Mouse (Mus musculus) heart, adult 2 months (tissue): ENCODE data around the gene Rab17. TPM values are rescaled to one million over a fixed set of nuclear protein-coding genes. Genes with fewer than 3 reads are reported as not detected.

ENCODE experiments used
- DNase-seq, 2 experiments: peaks; one replicate each; pipeline ENCODE4 v3.0.0; 2021
- H3K27ac ChIP-seq: fragments of 200-600 bp; 2 replicates; pipeline ENCODE4 v1.8.1; 2022
- H3K27me3 ChIP-seq: fragments of 200-500 bp; 2 replicates; pipeline ENCODE4 v1.6.1; 2012; ENCODE audit warnings: mild to moderate bottlenecking, low read length, inconsistent platforms, mixed read lengths; ENCODE audit not compliant: control insufficient read depth, insufficient read depth
- H3K36me3 ChIP-seq: fragments of 200-500 bp; 2 replicates; pipeline ENCODE4 v1.6.1; 2012; ENCODE audit warnings: low read length, inconsistent platforms; ENCODE audit not compliant: control insufficient read depth, insufficient read depth
- H3K4me1 ChIP-seq: fragments of 200-500 bp; 2 replicates; pipeline ENCODE4 v1.6.1; 2011; ENCODE audit warnings: low read length; ENCODE audit not compliant: control insufficient read depth, insufficient read depth
- H3K4me3 ChIP-seq: fragments of 200-600 bp; 2 replicates; pipeline ENCODE4 v1.8.1; 2022
- H3K79me2 ChIP-seq: fragments of 200-500 bp; replicated peaks from 2 replicates; pipeline ENCODE4 v1.6.1; 2012; ENCODE audit warnings: mild to moderate bottlenecking, inconsistent platforms, low read length, moderate library complexity, mixed read lengths; ENCODE audit not compliant: control insufficient read depth, insufficient read depth
- H3K9ac ChIP-seq: fragments of 200-500 bp; 2 replicates; pipeline ENCODE4 v1.6.1; 2012; ENCODE audit warnings: low read depth, mild to moderate bottlenecking, control low read depth, inconsistent platforms, low read length, mixed read lengths
- CTCF ChIP-seq: fragments of 200-600 bp; IDR thresholded peaks from 2 replicates; pipeline ENCODE4 v1.8.1; 2022; ENCODE audit warnings: antibody characterized with exemption, mild to moderate bottlenecking, moderate library complexity
- EP300 ChIP-seq: fragments of 200-500 bp; IDR thresholded peaks from 2 replicates; pipeline ENCODE4 v1.6.1; 2011; ENCODE audit warnings: low read depth, low read length, control low read depth; ENCODE audit not compliant: insufficient read depth
- POLR2A ChIP-seq: fragments of 200-500 bp; IDR thresholded peaks from 2 replicates; pipeline ENCODE4 v1.6.1; 2011; ENCODE audit warnings: mild to moderate bottlenecking, low read depth, low read length, control low read depth; ENCODE audit not compliant: insufficient read depth
- WGBS: fragments of 180-500 bp; shearing (Covaris S2); methylation state at CpG from one replicate; pipeline ENCODE4 v1.1.7; 2018; 5-methylcytosine and 5-hydroxymethylcytosine counted together
- intact Hi-C: fragments of 180-260 bp; cut with DNase I; formaldehyde crosslinking; loops from one replicate; pipeline ENCODE4 v1.15.1; 2025
- polyA plus RNA-seq: library from polyadenylated mRNA; depleted of rRNA; stranded (reverse); fragments of >200 nt; gene quantifications from 2 replicates; pipeline ENCODE4 v1.2.3, GENCODE M21; 2012
- total RNA-seq, 2 experiments: library from RNA; stranded (reverse); gene quantifications; 2 replicates each; pipeline ENCODE4 v1.2.3; 2021

Gene Rab17
- total and polyA plus RNA-seq, 3 experiments = 1.4 to 2.6 (median 1.7) TPM

DNA sequence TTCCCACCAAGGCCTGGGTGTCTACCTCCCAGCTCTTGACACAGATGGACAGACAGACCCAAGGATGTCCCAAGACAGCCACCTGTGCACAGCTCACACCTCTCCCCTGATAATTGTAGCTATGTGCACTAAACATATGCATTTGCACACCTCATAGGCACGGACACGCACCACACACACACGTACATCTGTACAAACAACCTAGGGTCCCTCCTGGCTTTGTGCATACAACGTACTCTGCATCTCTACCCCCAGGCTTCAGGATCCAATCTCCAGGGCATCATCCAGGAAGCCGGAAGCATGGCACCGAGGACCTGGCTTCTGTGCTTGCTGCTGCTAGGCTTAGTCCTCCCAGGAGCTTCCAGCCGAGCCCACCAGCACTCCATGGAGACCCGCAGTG, 16.7 kb downstream of the Rab17 start, which contains the start of gene Prlh:
TSS of gene Prlh (plus strand) at position 301 of the 400 bp plus-strand sequence.
- Histone ChIP-seq H3K27ac (no peak within 1 kb of the TSS), H3K9ac (no peak within 1 kb of the TSS), H3K4me3 (no peak within 1 kb of the TSS), H3K27me3 (peaks cover 1% of the 10 kb centered on the region; the same call in 1 of the 2 replicates), H3K4me1 (no peaks in the 10 kb centered on the region), H3K36me3 (no peaks in the 10 kb centered on the region), H3K79me2 (no peaks in the 10 kb centered on the region)
- no peak for DNase-seq
- 83% methylated on average over 8 of the region's 8 CpGs for WGBS
- intact Hi-C loops = loop anchor here (10.0 kb wide), 1 partner anchor 888 kb away; no protein-coding TSS in a partner anchor
- no peak for TF ChIP-seq CTCF
- TF ChIP-seq EP300 = no peak
- TF ChIP-seq POLR2A = no peak

DNA sequence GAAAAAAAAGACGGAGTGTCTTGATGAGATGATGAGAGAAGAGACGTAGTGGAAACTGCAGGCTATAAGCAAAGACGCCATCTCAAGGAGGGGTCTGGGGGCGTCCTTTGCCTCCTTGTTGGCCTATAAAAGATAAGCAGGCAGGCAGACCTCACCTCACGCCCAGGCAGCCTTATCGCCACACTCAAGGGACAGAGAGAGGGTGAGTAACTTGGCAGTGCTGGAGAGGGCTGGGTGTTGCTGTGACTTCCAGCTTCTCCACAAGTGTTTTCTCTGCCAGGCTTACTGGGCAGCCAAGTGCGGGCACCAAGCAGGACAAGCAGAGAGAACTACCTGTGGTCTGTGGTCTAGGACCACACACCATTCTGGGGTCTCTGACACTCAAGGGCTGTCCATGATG, 17.8 kb downstream of the Rab17 start:
- Histone ChIP-seq H3K27ac (no peak overlapping the region), H3K4me1 (no peaks in the 10 kb centered on the region), H3K4me3 (no peak overlapping the region), H3K27me3 (peaks cover 1% of the 10 kb centered on the region; the same call in 1 of the 2 replicates), H3K79me2 (no peaks in the 10 kb centered on the region), H3K9ac (no peak overlapping the region), H3K36me3 (no peaks in the 10 kb centered on the region)
- DNase-seq = peak in 1 of 2 experiments; percentile 41
- intact Hi-C loops = loop anchor here (10.0 kb wide), 1 partner anchor 887 kb away; no protein-coding TSS in a partner anchor
- WGBS = 40% methylated on average over 7 of the region's 7 CpGs
- TF ChIP-seq CTCF (no peak), POLR2A (no peak), EP300 (0 out of 2 replicates have a peak, but pooled peaks have one; percentile 45)

DNA sequence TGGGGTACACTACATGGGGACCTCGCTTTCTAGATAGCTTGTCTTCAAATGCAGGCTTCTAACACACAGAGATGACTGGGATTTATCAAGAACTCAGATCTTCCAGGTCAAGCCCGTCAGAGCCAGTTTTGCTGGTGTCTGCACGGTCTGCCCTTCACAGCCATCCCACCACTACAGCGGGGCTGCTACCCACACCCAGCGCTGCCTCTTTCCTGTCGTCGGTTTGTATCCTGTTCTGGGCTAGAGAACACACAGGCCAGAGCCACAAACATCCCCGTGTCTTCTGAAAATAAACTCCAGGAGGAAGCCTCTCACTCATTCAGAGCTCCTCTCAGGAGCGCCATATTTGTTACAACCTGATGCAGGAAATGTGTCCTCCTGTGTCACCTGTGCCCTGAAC, 20.2 kb downstream of the Rab17 start:
- intact Hi-C loops = no loop called here
- Histone ChIP-seq H3K27ac (no peak overlapping the region), H3K79me2 (no peaks in the 10 kb centered on the region), H3K4me1 (no peaks in the 10 kb centered on the region), H3K9ac (no peak overlapping the region), H3K27me3 (peaks cover 1% of the 10 kb centered on the region; the same call in 1 of the 2 replicates), H3K4me3 (no peak overlapping the region), H3K36me3 (no peaks in the 10 kb centered on the region)
- TF ChIP-seq CTCF = no peak
- TF ChIP-seq EP300 = no peak
- TF ChIP-seq POLR2A = no peak
- WGBS = 50% methylated on average over 9 of the region's 9 CpGs
- no peak for DNase-seq

DNA sequence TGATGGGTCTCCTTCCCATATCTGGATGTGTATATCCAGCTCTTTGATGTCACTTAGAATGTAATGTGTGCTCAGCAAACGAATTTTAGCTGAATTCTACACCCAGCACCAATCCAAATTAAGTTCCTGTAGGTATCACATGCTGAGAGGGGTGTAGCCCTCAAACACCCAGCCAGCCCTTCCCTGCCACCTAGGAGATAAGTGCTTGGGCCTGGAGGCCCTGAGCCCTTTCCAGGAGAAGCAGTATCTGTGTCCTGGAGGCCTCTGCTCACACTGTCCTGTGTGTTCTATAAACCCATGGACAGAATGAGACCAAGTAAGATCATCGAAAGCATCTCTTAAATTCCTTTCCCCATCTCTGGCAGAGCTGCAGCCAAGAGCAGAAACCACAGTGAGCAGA, 22.2 kb downstream of the Rab17 start:
- Histone ChIP-seq H3K4me1 (no peaks in the 10 kb centered on the region), H3K36me3 (no peaks in the 10 kb centered on the region), H3K79me2 (no peaks in the 10 kb centered on the region), H3K27me3 (no peaks in the 10 kb centered on the region), H3K4me3 (no peak overlapping the region), H3K9ac (no peak overlapping the region), H3K27ac (no peak overlapping the region)
- intact Hi-C loops = no loop called here
- TF ChIP-seq CTCF = no peak
- no peak for TF ChIP-seq EP300
- TF ChIP-seq POLR2A = no peak
- 70% methylated on average over 2 of the region's 2 CpGs for WGBS
- DNase-seq = no peak

DNA sequence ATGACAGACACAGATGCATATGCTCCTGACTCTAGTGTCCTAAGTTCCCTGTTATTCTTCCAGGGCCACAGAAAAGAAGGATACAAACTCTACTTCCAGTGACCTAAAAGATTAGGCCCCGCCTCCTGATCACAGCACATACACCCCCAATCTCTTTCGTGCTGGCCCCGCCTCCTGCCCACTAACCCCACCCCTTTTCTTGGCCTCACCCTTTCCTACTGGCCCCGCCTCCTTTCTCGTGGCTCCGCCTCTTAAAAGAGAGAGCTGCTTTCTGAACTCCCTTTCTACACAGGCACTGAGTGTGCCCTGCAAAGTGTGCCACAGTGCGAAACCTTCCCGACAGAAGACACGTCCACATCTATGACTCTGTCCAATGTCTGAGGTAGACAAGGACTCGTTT, 24.3 kb downstream of the Rab17 start:
- 72% methylated on average over 10 of the region's 10 CpGs for WGBS
- Histone ChIP-seq H3K36me3 (no peaks in the 10 kb centered on the region), H3K4me3 (no peak overlapping the region), H3K4me1 (no peaks in the 10 kb centered on the region), H3K79me2 (no peaks in the 10 kb centered on the region), H3K27me3 (no peaks in the 10 kb centered on the region), H3K9ac (no peak overlapping the region), H3K27ac (no peak overlapping the region)
- intact Hi-C loops = no loop called here
- TF ChIP-seq POLR2A (no peak), CTCF (no peak), EP300 (no peak)
- DNase-seq = no peak

DNA sequence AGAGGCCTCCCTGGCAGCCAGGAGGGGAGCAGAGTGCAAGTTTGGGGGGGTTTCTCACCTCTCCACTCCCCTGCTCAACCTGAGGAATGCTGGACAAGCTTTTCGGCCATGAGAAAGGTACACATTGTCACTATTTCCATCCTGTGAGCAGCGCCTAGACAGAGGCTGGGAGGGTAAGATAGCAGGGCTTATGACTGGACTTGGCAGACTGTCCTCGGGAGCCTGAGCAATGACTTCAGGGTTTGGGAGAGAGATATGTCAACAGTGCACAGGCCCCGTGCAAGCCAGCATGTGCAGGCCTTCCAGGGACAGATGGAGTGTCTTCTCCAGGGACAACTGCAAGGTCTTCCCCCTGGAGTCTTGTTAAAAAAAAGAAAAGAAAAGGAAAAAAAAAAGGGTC, 29.5 kb downstream of the Rab17 start:
- Histone ChIP-seq H3K27me3 (no peaks in the 10 kb centered on the region), H3K4me3 (no peak overlapping the region), H3K27ac (no peak overlapping the region), H3K36me3 (no peaks in the 10 kb centered on the region), H3K79me2 (no peaks in the 10 kb centered on the region), H3K4me1 (no peaks in the 10 kb centered on the region), H3K9ac (no peak overlapping the region)
- WGBS = 29% methylated on average over 4 of the region's 4 CpGs
- no peak for TF ChIP-seq CTCF
- peak; percentile 62; the same call in 1 of the 2 replicates for TF ChIP-seq EP300
- peak in 1 of 2 experiments; percentile 36 for DNase-seq
- intact Hi-C loops = no loop called here

DNA sequence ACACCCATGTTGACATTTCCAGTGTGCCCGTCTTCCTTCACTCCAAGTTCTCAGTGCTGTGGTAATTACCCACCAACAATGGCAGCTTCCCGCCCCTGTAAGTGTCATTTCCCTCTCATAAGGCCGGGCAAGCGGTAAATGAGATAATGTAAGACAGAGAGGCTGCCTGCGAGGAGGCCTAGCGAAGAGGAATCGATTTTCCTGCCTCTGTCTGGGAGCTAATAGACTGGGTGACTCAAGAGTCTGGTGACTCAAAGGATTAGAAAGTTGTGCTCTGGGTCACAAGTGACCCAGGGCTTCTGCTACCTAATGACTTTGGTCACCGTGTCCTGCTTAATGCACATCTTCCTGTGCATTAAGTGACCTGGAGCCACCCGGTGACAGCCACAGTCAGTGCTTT, 32.5 kb downstream of the Rab17 start:
- 78% methylated on average over 9 of the region's 9 CpGs for WGBS
- no peak overlapping the region for H3K27ac ChIP-seq
- no peak for DNase-seq
- H3K9ac ChIP-seq = no peak overlapping the region
- H3K27me3 ChIP-seq = no peaks in the 10 kb centered on the region
- no peaks in the 10 kb centered on the region for H3K4me1 ChIP-seq
- H3K4me3 ChIP-seq = no peak overlapping the region
- no peaks in the 10 kb centered on the region for H3K79me2 ChIP-seq
- intact Hi-C loops = no loop called here
- TF ChIP-seq POLR2A (no peak), CTCF (no peak), EP300 (no peak)
- H3K36me3 ChIP-seq = no peaks in the 10 kb centered on the region
